In the genomic region with DNA sequence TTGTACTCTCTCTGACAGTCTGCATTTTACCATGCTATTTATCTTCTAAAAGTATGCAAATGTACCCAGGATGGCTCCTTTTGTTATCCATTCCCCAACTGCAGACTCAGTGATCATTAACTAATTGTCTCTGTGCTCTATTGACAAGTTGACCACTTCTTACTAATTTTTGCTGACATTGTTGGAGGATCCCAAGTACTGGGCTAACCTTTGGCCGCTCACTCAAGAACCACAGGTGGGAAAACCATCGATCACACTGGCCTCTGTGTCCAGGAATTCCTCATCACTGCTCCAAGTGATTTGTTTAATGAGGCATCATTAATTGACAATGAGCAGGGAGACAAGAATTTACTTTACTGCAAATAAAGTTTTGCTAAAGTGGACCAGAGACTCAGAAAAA, we compare ENCODE assay signal across 8 mouse cellular contexts.
"Had no signal": no experiment of that assay in that cellular context is flagged by ENCODE, and none has a peak within 500 bp of the region (broad histone marks: within the 10 kb centered on the region; RNA-seq: fewer than 3 reads in every experiment).

No protein-coding gene starts in this region.

- DNase-seq: kidney, adult 18-20 months; kidney, postnatal 25 days; layer of hippocampus, adult 9-11 months; liver, embryonic 13.5 days; lung, adult 2 months; thymus, adult 2 months; thymus, postnatal 14 days; thymus, postnatal 4 days had no signal
